Mouse (Mus musculus): Measurements from ENCODE around the gene Atrnl1. TPM values are rescaled to one million over a fixed set of nuclear protein-coding genes. Genes with fewer than 3 reads are reported as not detected.
"Not testable (repeated sequence)": the region's sequence is repeated elsewhere in the genome, so short reads cannot be mapped to it uniquely, and the experiment has no call there.

Gene Atrnl1
- polyA plus RNA-seq, 1 experiment from 2014 or later: 9.8 TPM

GRCm38 (mm10) chr19:57870871-57871270, 260.0 kb downstream of the Atrnl1 start:
- H3K27ac ChIP-seq: 0 out of 2 replicates have a peak overlapping the region, but pooled peaks have one; percentile 1
- H3K27me3 ChIP-seq (replicated peaks): 0 out of 2 replicates have a peak, but pooled peaks cover 2% of the 10 kb centered on the region
- no peak overlapping the region for H3K9ac ChIP-seq
- H3K4me1 ChIP-seq: peaks cover 4% of the 10 kb centered on the region; the same call in 1 of the 2 replicates
- no peak overlapping the region for H3K4me3 ChIP-seq
- peak overlapping the region; percentile 12 for H3K4me2 ChIP-seq
- WGBS: 22% methylated on average over 13 of the region's 13 CpGs
- no peaks in the 10 kb centered on the region for H3K36me3 ChIP-seq (replicated peaks)
- no peak for ATAC-seq (replicated peaks)
- no peaks in the 10 kb centered on the region for H3K9me3 ChIP-seq

GRCm38 (mm10) chr19:57876057-57876456, 265.2 kb downstream of the Atrnl1 start:
- H3K36me3 ChIP-seq (replicated peaks): no peaks in the 10 kb centered on the region
- H3K27me3 ChIP-seq (replicated peaks): 0 out of 2 replicates have a peak, but pooled peaks cover 2% of the 10 kb centered on the region
- H3K9ac ChIP-seq: no peak overlapping the region
- ATAC-seq (replicated peaks): no peak
- H3K4me3 ChIP-seq: no peak overlapping the region
- H3K4me1 ChIP-seq: no peaks in the 10 kb centered on the region; the same call in 1 of the 2 replicates
- H3K4me2 ChIP-seq: no peak overlapping the region
- H3K9me3 ChIP-seq: no peaks in the 10 kb centered on the region
- 88% methylated on average over 6 of the region's 6 CpGs for WGBS
- no peak overlapping the region for H3K27ac ChIP-seq

GRCm38 (mm10) chr19:57877343-57877742, 266.5 kb downstream of the Atrnl1 start:
- no peaks in the 10 kb centered on the region for H3K9me3 ChIP-seq
- H3K27me3 ChIP-seq (replicated peaks): 0 out of 2 replicates have a peak, but pooled peaks cover 2% of the 10 kb centered on the region
- no peak overlapping the region for H3K27ac ChIP-seq
- ATAC-seq (replicated peaks): no peak
- no peaks in the 10 kb centered on the region for H3K36me3 ChIP-seq (replicated peaks)
- H3K4me2 ChIP-seq: no peak overlapping the region
- H3K9ac ChIP-seq: no peak overlapping the region
- H3K4me1 ChIP-seq: no peaks in the 10 kb centered on the region
- no peak overlapping the region for H3K4me3 ChIP-seq
- 98% methylated on average over 4 of the region's 4 CpGs for WGBS

GRCm38 (mm10) chr19:57878583-57878982, 267.7 kb downstream of the Atrnl1 start:
- no peaks in the 10 kb centered on the region for H3K36me3 ChIP-seq (replicated peaks)
- no peaks in the 10 kb centered on the region for H3K9me3 ChIP-seq
- WGBS: 86% methylated on average over 9 of the region's 9 CpGs

GRCm38 (mm10) chr19:57879841-57880240, 269.0 kb downstream of the Atrnl1 start:
- not testable (repeated sequence) for H3K9ac ChIP-seq; ATAC-seq (replicated peaks); H3K9me3 ChIP-seq; H3K27ac ChIP-seq; H3K27me3 ChIP-seq (replicated peaks); H3K4me1 ChIP-seq; H3K4me2 ChIP-seq; H3K36me3 ChIP-seq (replicated peaks); H3K4me3 ChIP-seq
- WGBS: 90% methylated on average over 1 of the region's 1 CpGs

More at GRCm38 (mm10) chr19:57878583-57878982, 267.7 kb downstream of the Atrnl1 start:
- Histone ChIP-seq H3K4me2 (no peak overlapping the region), H3K27ac (no peak overlapping the region), H3K9ac (no peak overlapping the region), H3K4me3 (no peak overlapping the region), H3K4me1 (no peaks in the 10 kb centered on the region), H3K27me3 (replicated peaks) (0 out of 2 replicates have a peak, but pooled peaks cover 2% of the 10 kb centered on the region)
- no peak for ATAC-seq (replicated peaks)

GRCm38 (mm10) chr19:57881927-57882326, 271.1 kb downstream of the Atrnl1 start:
- WGBS: 92% methylated on average over 7 of the region's 7 CpGs
- Histone ChIP-seq H3K36me3 (replicated peaks) (no peaks in the 10 kb centered on the region), H3K27me3 (replicated peaks) (no peaks in the 10 kb centered on the region), H3K27ac (no peak overlapping the region), H3K4me1 (no peaks in the 10 kb centered on the region), H3K9ac (no peak overlapping the region), H3K4me3 (no peak overlapping the region), H3K9me3 (no peaks in the 10 kb centered on the region), H3K4me2 (no peak overlapping the region)
- no peak for ATAC-seq (replicated peaks)

- Histone ChIP-seq H3K9ac (no peak overlapping the region), H3K27ac (no peak overlapping the region), H3K4me2 (no peak overlapping the region), H3K4me3 (no peak overlapping the region), H3K27me3 (replicated peaks) (no peaks in the 10 kb centered on the region), H3K4me1 (peaks cover 4% of the 10 kb centered on the region; the same call in 1 of the 2 replicates), H3K36me3 (replicated peaks) (no peaks in the 10 kb centered on the region), H3K9me3 (no peaks in the 10 kb centered on the region)
- no peak for ATAC-seq (replicated peaks)
- 92% methylated on average over 8 of the region's 8 CpGs for WGBS
Measured at GRCm38 (mm10) chr19:57888871-57889270, 278.0 kb downstream of the Atrnl1 start.

- Histone ChIP-seq H3K4me2 (no peak overlapping the region), H3K9me3 (no peaks in the 10 kb centered on the region), H3K36me3 (replicated peaks) (no peaks in the 10 kb centered on the region), H3K9ac (no peak overlapping the region), H3K4me3 (no peak overlapping the region), H3K27ac (no peak overlapping the region), H3K4me1 (peaks cover 4% of the 10 kb centered on the region; the same call in 1 of the 2 replicates), H3K27me3 (replicated peaks) (no peaks in the 10 kb centered on the region)
- no peak for ATAC-seq (replicated peaks)
- WGBS: 62% methylated on average over 3 of the region's 3 CpGs
Measured at GRCm38 (mm10) chr19:57889741-57890140, 278.9 kb downstream of the Atrnl1 start.

- H3K4me1 ChIP-seq: peaks cover 4% of the 10 kb centered on the region; the same call in 1 of the 2 replicates
- no peaks in the 10 kb centered on the region for H3K9me3 ChIP-seq
- H3K36me3 ChIP-seq (replicated peaks): no peaks in the 10 kb centered on the region
- H3K4me2 ChIP-seq: no peak overlapping the region
- H3K4me3 ChIP-seq: no peak overlapping the region
- H3K27ac ChIP-seq: no peak overlapping the region
- 24% methylated on average over 3 of the region's 3 CpGs for WGBS
- no peak for ATAC-seq (replicated peaks)
- H3K9ac ChIP-seq: no peak overlapping the region
- H3K27me3 ChIP-seq (replicated peaks): no peaks in the 10 kb centered on the region
Measured at GRCm38 (mm10) chr19:57890954-57891353, 280.1 kb downstream of the Atrnl1 start.

GRCm38 (mm10) chr19:57894191-57894590, 283.4 kb downstream of the Atrnl1 start:
- no peak overlapping the region for H3K27ac ChIP-seq
- peaks cover 4% of the 10 kb centered on the region; the same call in 1 of the 2 replicates for H3K4me1 ChIP-seq
- no peak overlapping the region for H3K4me2 ChIP-seq
- no peak for ATAC-seq (replicated peaks)
- no peak overlapping the region for H3K4me3 ChIP-seq
- H3K36me3 ChIP-seq (replicated peaks): no peaks in the 10 kb centered on the region
- 58% methylated on average over 1 of the region's 1 CpGs for WGBS
- no peaks in the 10 kb centered on the region for H3K27me3 ChIP-seq (replicated peaks)
- no peak overlapping the region for H3K9ac ChIP-seq
- no peaks in the 10 kb centered on the region for H3K9me3 ChIP-seq

- H3K4me2 ChIP-seq: no peak overlapping the region
- WGBS: 79% methylated on average over 1 of the region's 1 CpGs
- no peaks in the 10 kb centered on the region for H3K9me3 ChIP-seq
- no peak for ATAC-seq (replicated peaks)
- H3K36me3 ChIP-seq (replicated peaks): no peaks in the 10 kb centered on the region
- H3K4me3 ChIP-seq: no peak overlapping the region
- H3K27ac ChIP-seq: no peak overlapping the region
- no peak overlapping the region for H3K9ac ChIP-seq
- no peaks in the 10 kb centered on the region for H3K27me3 ChIP-seq (replicated peaks)
- no peaks in the 10 kb centered on the region for H3K4me1 ChIP-seq
Measured at GRCm38 (mm10) chr19:57900037-57900436, 289.2 kb downstream of the Atrnl1 start.

- H3K27ac ChIP-seq: no peak overlapping the region
- no peak overlapping the region for H3K4me3 ChIP-seq
- ATAC-seq (replicated peaks): no peak
- no peaks in the 10 kb centered on the region for H3K27me3 ChIP-seq (replicated peaks)
- no peaks in the 10 kb centered on the region for H3K9me3 ChIP-seq
- WGBS: 94% methylated on average over 6 of the region's 6 CpGs
- no peak overlapping the region for H3K4me2 ChIP-seq
- no peak overlapping the region for H3K9ac ChIP-seq
- no peaks in the 10 kb centered on the region for H3K4me1 ChIP-seq
- H3K36me3 ChIP-seq (replicated peaks): no peaks in the 10 kb centered on the region
Measured at GRCm38 (mm10) chr19:57909466-57909865, 298.6 kb downstream of the Atrnl1 start.

- WGBS: 95% methylated on average over 6 of the region's 6 CpGs
- Histone ChIP-seq H3K4me3 (no peak overlapping the region), H3K27me3 (replicated peaks) (no peaks in the 10 kb centered on the region), H3K9me3 (no peaks in the 10 kb centered on the region), H3K27ac (no peak overlapping the region), H3K9ac (no peak overlapping the region), H3K4me2 (no peak overlapping the region), H3K36me3 (replicated peaks) (no peaks in the 10 kb centered on the region), H3K4me1 (no peaks in the 10 kb centered on the region)
- ATAC-seq (replicated peaks): no peak
Measured at GRCm38 (mm10) chr19:57910650-57911049, 299.8 kb downstream of the Atrnl1 start.

Data from midbrain, embryonic 15.5 days (tissue).